Mouse (Mus musculus) 3134 (cell line): ENCODE data around the gene Sult6b2.
A peak's percentile ranks its signal among the peaks of the same experiment; 100 is the strongest.

Experiments
- DNase-seq: peaks from one replicate; pipeline ENCODE4 v3.0.0-alpha.2; 2011; ENCODE audit warnings: low spot score; ENCODE audit not compliant: insufficient read length; ENCODE audit errors: extremely low read depth

Sult6b2 gene

GRCm38 (mm10) chr6:142804402-142804801 is at the start of gene Sult6b2:
TSS of gene Sult6b2 (minus strand) at chr6:142804502.
- DNase-seq = no peak

GRCm38 (mm10) chr6:142852419-142853377 is 48.4 kb upstream of the Sult6b2 start:
- DNase-seq = no peak

DNA sequence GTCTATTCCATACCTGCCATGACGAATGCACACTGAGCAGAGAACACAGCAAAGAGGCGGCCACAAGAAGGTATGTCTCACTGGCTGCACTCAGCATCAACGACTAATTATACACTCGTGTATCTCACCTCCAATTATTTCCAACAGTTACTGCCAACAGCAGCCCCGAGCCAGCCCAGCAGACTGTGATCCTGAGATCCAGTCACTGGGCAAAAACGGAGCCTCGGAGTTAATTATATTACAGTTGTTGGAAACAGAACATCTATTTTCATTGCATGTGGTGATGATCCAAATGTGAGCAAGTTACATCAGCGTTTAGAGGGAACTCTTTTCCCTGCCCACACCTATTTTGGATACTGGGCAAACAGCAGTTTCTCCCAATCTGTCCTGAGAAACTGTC is 46.1 kb upstream of the Sult6b2 start:
- no peak for DNase-seq

DNA sequence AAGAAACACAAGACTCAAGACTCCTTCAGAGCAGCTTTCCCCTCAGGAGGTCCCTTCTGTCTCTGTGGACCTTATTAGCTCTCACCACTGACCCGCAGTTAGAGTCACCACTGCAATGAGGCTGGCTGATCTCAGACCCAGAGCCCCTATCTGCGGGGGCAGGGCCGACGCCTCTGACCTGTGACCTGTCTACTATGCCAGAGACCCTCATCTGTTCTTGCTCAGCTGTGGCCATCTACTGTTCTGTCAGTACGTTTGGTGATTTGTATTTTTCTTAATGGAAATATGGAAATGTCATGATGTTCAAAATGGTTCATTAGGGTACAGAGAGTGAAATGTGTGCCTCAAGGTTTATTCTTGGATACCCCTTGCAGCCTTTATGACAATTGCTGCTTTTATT is 45.0 kb upstream of the Sult6b2 start:
- DNase-seq = no peak

DNA sequence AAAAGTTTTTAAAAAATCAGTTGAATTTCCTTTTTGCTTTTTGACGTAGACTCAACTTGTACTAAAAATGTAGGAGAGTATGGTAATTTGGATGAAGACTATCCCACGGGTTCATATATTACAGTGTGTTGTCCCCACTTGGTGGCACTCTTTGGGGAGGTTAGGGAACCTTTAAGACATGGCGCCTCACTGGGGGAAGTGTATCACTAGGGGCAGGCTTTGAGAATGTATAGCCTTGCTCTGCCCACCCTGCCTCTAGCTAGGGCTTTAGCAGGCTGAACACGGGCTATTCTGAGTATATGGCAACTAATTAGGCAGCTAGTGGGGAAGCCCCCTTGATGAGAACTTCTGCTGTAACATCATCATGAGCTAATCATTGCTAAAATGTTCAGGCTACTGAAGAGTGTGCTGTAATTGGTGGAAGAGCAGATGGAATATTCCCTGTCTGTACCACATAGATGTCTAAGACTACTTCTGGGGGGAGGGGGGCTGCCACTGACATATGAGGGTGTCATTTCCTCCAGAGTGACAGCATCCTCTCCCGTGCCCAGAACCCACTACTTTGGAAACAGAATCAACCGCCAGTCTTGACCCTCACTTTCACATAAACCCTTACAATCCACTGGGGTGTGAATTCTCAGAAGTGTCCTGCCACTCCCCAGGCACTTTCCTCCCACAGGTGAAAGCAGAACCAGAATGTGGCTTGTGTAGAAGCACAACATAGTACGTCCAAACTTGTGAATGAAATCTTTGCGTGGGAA is 43.8 kb upstream of the Sult6b2 start:
- DNase-seq = no peak

GRCm38 (mm10) chr6:142846855-142847254 is 42.6 kb upstream of the Sult6b2 start:
- no peak for DNase-seq

GRCm38 (mm10) chr6:142845066-142845465 is 40.8 kb upstream of the Sult6b2 start:
- DNase-seq = no peak

DNA sequence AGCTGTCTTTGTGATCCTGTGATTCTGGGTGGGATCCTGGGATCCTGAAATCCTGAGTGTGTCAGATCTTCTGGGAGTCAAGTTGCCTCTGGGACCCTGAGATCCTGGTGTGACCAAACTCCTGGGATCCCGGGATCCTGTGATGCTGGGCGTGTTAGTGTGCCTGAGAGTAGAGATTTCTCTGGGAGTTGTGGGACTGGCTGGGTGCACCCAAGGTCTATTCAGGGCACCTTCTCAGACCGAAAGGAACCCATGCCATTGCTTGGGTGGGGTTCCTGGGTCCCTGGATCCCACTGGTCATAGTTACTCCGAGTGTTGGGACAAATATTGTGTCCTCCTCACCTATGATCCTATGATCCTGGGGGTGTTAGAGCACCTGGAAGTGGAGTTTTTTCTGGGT is 39.8 kb upstream of the Sult6b2 start:
- DNase-seq = no peak

- no peak for DNase-seq
Measured at GRCm38 (mm10) chr6:142838501-142838900, 34.2 kb upstream of the Sult6b2 start.

GRCm38 (mm10) chr6:142837326-142837725 is 33.0 kb upstream of the Sult6b2 start:
- no peak for DNase-seq

DNA sequence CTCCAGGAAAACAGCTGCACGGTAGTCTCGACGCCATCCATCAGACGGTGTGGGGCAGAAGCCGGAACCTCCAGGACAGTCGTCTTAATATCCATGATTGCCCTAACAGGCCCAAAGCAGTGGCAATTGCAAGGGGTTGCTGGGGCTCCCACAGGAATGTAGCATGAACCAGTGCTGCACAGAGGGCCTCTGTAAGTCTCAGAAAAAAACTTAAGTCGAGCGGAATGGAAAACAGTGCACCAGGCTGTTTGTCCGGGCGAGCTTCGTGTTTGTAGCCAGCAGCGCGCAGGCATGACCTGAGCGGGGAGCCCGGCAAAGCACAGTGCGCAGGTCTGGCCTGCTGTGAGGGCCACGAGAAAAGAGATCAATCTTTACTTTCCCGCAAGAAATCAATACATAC is 31.4 kb upstream of the Sult6b2 start:
- DNase-seq = no peak

- DNase-seq = no peak
Measured at GRCm38 (mm10) chr6:142834911-142835310, 30.6 kb upstream of the Sult6b2 start.

- DNase-seq = no peak
Measured at GRCm38 (mm10) chr6:142831706-142832105, 27.4 kb upstream of the Sult6b2 start.

GRCm38 (mm10) chr6:142831243-142831642 is 26.9 kb upstream of the Sult6b2 start:
- no peak for DNase-seq

GRCm38 (mm10) chr6:142830221-142830620 is 25.9 kb upstream of the Sult6b2 start:
- DNase-seq = no peak

- DNase-seq = no peak
Measured at GRCm38 (mm10) chr6:142825449-142825848, 21.1 kb upstream of the Sult6b2 start.

- no peak for DNase-seq
Measured at GRCm38 (mm10) chr6:142823008-142823787, 18.9 kb upstream of the Sult6b2 start.

GRCm38 (mm10) chr6:142818306-142818705 is 14.0 kb upstream of the Sult6b2 start:
- DNase-seq = no peak

DNA sequence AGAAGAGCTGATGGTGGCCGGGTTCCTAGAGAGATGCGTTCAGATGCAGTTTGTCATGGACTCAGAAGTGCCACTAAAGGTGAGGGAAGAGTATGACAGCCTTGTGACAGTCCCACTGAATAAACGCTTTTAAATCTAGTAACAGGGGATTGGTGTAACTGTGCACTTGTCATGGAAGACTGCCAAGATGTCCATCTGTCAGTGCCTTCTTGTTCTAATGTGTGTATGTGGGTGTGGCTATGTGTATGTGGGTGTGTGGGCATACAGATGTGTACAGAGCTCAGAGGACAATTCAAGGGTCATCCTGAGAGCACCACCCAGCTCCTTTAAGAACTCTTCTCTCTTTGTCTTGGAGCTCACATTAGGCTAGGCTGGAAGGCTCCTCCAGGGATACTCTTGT is 11.2 kb upstream of the Sult6b2 start:
- DNase-seq = no peak

DNA sequence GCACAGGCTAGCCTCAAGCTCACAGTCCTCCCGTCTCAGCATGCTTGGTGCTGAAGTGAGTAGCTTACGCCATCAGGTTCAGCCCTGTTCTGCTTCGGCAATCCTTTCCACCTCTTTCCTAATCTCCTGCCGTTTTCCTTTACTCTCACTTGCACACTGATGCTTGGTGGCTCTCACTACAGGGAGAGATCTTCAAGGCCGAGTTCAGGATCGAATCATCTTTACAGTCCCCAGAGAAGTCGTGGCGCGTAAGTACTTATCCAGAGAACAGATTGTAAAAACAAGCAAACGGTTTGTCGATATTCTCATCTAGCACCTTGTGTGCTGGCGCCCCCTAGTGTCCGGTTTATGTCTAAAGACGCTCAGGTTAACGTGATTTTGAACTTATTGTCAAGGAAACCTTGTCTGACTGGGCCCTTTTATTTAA is 10.2 kb upstream of the Sult6b2 start:
- DNase-seq = peak; percentile 41

DNA sequence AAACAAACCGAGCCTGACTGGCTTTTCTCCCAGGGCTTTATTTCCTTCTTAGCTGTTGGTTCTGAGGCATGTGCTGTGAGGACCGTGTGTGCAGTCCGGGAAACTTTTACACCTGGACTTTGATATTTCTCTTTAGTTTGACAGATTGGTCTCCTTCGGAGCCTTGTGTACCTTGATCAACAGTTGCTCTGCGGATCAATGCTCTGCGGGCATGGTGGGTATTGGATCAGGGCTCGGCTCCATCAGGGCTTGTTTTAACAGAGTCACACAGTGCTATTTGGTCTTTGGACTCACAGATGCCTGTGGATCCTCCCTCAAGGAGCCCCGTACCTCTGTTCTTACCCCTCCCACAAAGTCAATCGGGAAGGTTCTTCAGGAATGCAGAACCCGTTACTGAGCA is 9.7 kb upstream of the Sult6b2 start:
- no peak for DNase-seq
